Mouse (Mus musculus) forebrain, embryonic 10.5 days (tissue): ENCODE measurements at regions not wholly inside any gene's neighbourhood (a gene's known extent, or its start where the extent isn't known, plus 50 kb on each side); places are given as distances from the start of the nearest gene placed in this dataset.
"Not testable (repeated sequence)": the region's sequence is repeated elsewhere in the genome, so short reads cannot be mapped to it uniquely, and the experiment has no call there.

Experiments
- DNase-seq: peaks from one replicate; pipeline ENCODE4 v3.0.0-alpha.2; 2017; ENCODE audit warnings: low spot score; ENCODE audit errors: extremely low spot score
- H3K27ac ChIP-seq: fragments of 300-500 bp; sonication (generic); 2 replicates; pipeline ENCODE4 v1.5.1; 2016; ENCODE audit warnings: mild to moderate bottlenecking
- H3K27me3 ChIP-seq: fragments of 300-500 bp; sonication (generic); 2 replicates; pipeline ENCODE4 v1.6.1; 2016; ENCODE audit warnings: mild to moderate bottlenecking; ENCODE audit not compliant: poor library complexity, severe bottlenecking
- H3K36me3 ChIP-seq: fragments of 300-500 bp; sonication (generic); replicated peaks from 2 replicates; pipeline ENCODE4 v1.6.1; 2016; ENCODE audit warnings: mild to moderate bottlenecking, moderate library complexity
- H3K4me1 ChIP-seq: fragments of 300-500 bp; sonication (generic); 2 replicates; pipeline ENCODE4 v1.6.1; 2016
- H3K4me3 ChIP-seq: fragments of 300-500 bp; sonication (generic); 2 replicates; pipeline ENCODE4 v1.5.1; 2016; ENCODE audit warnings: mild to moderate bottlenecking, moderate library complexity
- H3K9me3 ChIP-seq: fragments of 300-500 bp; sonication (generic); 2 replicates; pipeline ENCODE4 v1.6.1; 2016; ENCODE audit warnings: mild to moderate bottlenecking, moderate library complexity
- WGBS: fragments of 180-500 bp; shearing (Covaris S2); methylation state at CpG from one replicate; pipeline ENCODE4 v1.1.7; 2016; 5-methylcytosine and 5-hydroxymethylcytosine counted together

- Histone ChIP-seq H3K36me3 (no peaks in the 10 kb centered on the region), H3K27me3 (no peaks in the 10 kb centered on the region), H3K4me3 (no peak overlapping the region), H3K9me3 (peaks cover 6% of the 10 kb centered on the region; the same call in 1 of the 2 replicates), H3K27ac (no peak overlapping the region), H3K4me1 (peaks cover 20% of the 10 kb centered on the region)
- WGBS, result 92% methylated on average over 6 of the region's 6 CpGs
- no peak for DNase-seq
Observed at GRCm38 (mm10) chr3:138649699-138650098, 92.3 kb upstream of the Tspan5 start.

- not testable (repeated sequence) for H3K27ac ChIP-seq, H3K27me3 ChIP-seq, H3K36me3 ChIP-seq, DNase-seq, H3K4me3 ChIP-seq, H3K9me3 ChIP-seq
- 94% methylated on average over 4 of the region's 4 CpGs for WGBS
- H3K4me1 ChIP-seq, result peaks cover 14% of the 10 kb centered on the region
Observed at GRCm38 (mm10) chr3:138650671-138651070, 91.3 kb upstream of the Tspan5 start.

- no peak for DNase-seq
- no peaks in the 10 kb centered on the region for H3K27me3 ChIP-seq
- H3K4me3 ChIP-seq, result no peak overlapping the region
- WGBS, result 89% methylated on average over 12 of the region's 12 CpGs
- peaks cover 15% of the 10 kb centered on the region for H3K9me3 ChIP-seq
- no peaks in the 10 kb centered on the region for H3K36me3 ChIP-seq
- H3K27ac ChIP-seq, result no peak overlapping the region
- peaks cover 12% of the 10 kb centered on the region; the same call in 1 of the 2 replicates for H3K4me1 ChIP-seq
Observed at GRCm38 (mm10) chr3:138651361-138652205, 90.4 kb upstream of the Tspan5 start.

GRCm38 (mm10) chr3:138652206-138652605 is 89.8 kb upstream of the Tspan5 start:
- peaks cover 12% of the 10 kb centered on the region; the same call in 1 of the 2 replicates for H3K4me1 ChIP-seq
- H3K9me3 ChIP-seq, result peaks cover 16% of the 10 kb centered on the region
- WGBS, result 98% methylated on average over 2 of the region's 2 CpGs
- no peaks in the 10 kb centered on the region for H3K27me3 ChIP-seq
- H3K4me3 ChIP-seq, result no peak overlapping the region
- no peak overlapping the region for H3K27ac ChIP-seq
- no peak for DNase-seq
- H3K36me3 ChIP-seq, result no peaks in the 10 kb centered on the region

GRCm38 (mm10) chr3:138652685-138653084 is 89.3 kb upstream of the Tspan5 start:
- Histone ChIP-seq H3K4me3 (no peak overlapping the region), H3K4me1 (peaks cover 12% of the 10 kb centered on the region; the same call in 1 of the 2 replicates), H3K9me3 (peaks cover 20% of the 10 kb centered on the region), H3K27me3 (no peaks in the 10 kb centered on the region), H3K36me3 (no peaks in the 10 kb centered on the region), H3K27ac (no peak overlapping the region)
- no peak for DNase-seq
- 85% methylated on average over 4 of the region's 4 CpGs for WGBS

GRCm38 (mm10) chr3:138653549-138654246 is 88.3 kb upstream of the Tspan5 start:
- no peak overlapping the region for H3K4me3 ChIP-seq
- H3K36me3 ChIP-seq, result no peaks in the 10 kb centered on the region
- no peaks in the 10 kb centered on the region for H3K27me3 ChIP-seq
- peaks cover 26% of the 10 kb centered on the region for H3K9me3 ChIP-seq
- no peak overlapping the region for H3K27ac ChIP-seq
- DNase-seq, result no peak
- 94% methylated on average over 13 of the region's 13 CpGs for WGBS
- H3K4me1 ChIP-seq, result peaks cover 4% of the 10 kb centered on the region; the same call in 1 of the 2 replicates

GRCm38 (mm10) chr3:138654610-138655371 is 87.2 kb upstream of the Tspan5 start:
- H3K4me1 ChIP-seq, result peaks cover 4% of the 10 kb centered on the region; the same call in 1 of the 2 replicates
- peaks cover 37% of the 10 kb centered on the region for H3K9me3 ChIP-seq
- no peak overlapping the region for H3K27ac ChIP-seq
- no peak overlapping the region for H3K4me3 ChIP-seq
- no peaks in the 10 kb centered on the region for H3K27me3 ChIP-seq
- H3K36me3 ChIP-seq, result no peaks in the 10 kb centered on the region
- WGBS, result 85% methylated on average over 16 of the region's 16 CpGs
- DNase-seq, result no peak

- Histone ChIP-seq H3K9me3 (peaks cover 38% of the 10 kb centered on the region), H3K4me3 (no peak overlapping the region), H3K27me3 (no peaks in the 10 kb centered on the region), H3K27ac (no peak overlapping the region), H3K36me3 (no peaks in the 10 kb centered on the region), H3K4me1 (peaks cover 4% of the 10 kb centered on the region; the same call in 1 of the 2 replicates)
- DNase-seq, result no peak
- WGBS, result 89% methylated on average over 3 of the region's 3 CpGs
Observed at GRCm38 (mm10) chr3:138655479-138655878, 86.5 kb upstream of the Tspan5 start.

- no peak overlapping the region for H3K4me3 ChIP-seq
Observed at GRCm38 (mm10) chr3:138662625-138663024, 79.4 kb upstream of the Tspan5 start.

GRCm38 (mm10) chr3:138668394-138669092 is 73.5 kb upstream of the Tspan5 start:
- DNase-seq, result no peak
- 87% methylated on average over 14 of the region's 14 CpGs for WGBS

More at GRCm38 (mm10) chr3:138662625-138663024, 79.4 kb upstream of the Tspan5 start:
- no peaks in the 10 kb centered on the region for H3K4me1 ChIP-seq
- no peak overlapping the region for H3K27ac ChIP-seq
- no peak for DNase-seq
- 87% methylated on average over 2 of the region's 2 CpGs for WGBS
- H3K36me3 ChIP-seq, result no peaks in the 10 kb centered on the region
- H3K9me3 ChIP-seq, result peaks cover 19% of the 10 kb centered on the region
- H3K27me3 ChIP-seq, result no peaks in the 10 kb centered on the region

GRCm38 (mm10) chr3:138675881-138676280 is 66.1 kb upstream of the Tspan5 start:
- no peak for DNase-seq
- Histone ChIP-seq H3K9me3 (no peaks in the 10 kb centered on the region), H3K4me1 (peaks cover 5% of the 10 kb centered on the region; the same call in 1 of the 2 replicates), H3K27me3 (no peaks in the 10 kb centered on the region), H3K27ac (no peak overlapping the region), H3K4me3 (no peak overlapping the region), H3K36me3 (no peaks in the 10 kb centered on the region)
- 49% methylated on average over 2 of the region's 2 CpGs for WGBS

More at GRCm38 (mm10) chr3:138668394-138669092, 73.5 kb upstream of the Tspan5 start:
- no peaks in the 10 kb centered on the region for H3K36me3 ChIP-seq
- no peaks in the 10 kb centered on the region for H3K9me3 ChIP-seq
- no peak overlapping the region for H3K27ac ChIP-seq
- H3K4me3 ChIP-seq, result no peak overlapping the region
- H3K4me1 ChIP-seq, result no peaks in the 10 kb centered on the region
- no peaks in the 10 kb centered on the region for H3K27me3 ChIP-seq

GRCm38 (mm10) chr3:138678351-138678750 is 63.6 kb upstream of the Tspan5 start:
- H3K27ac ChIP-seq, result no peak overlapping the region
- no peaks in the 10 kb centered on the region for H3K36me3 ChIP-seq
- H3K27me3 ChIP-seq, result no peaks in the 10 kb centered on the region
- H3K4me1 ChIP-seq, result peaks cover 5% of the 10 kb centered on the region; the same call in 1 of the 2 replicates
- WGBS, result 90% methylated on average over 4 of the region's 4 CpGs
- DNase-seq, result no peak
- H3K4me3 ChIP-seq, result no peak overlapping the region
- H3K9me3 ChIP-seq, result no peaks in the 10 kb centered on the region
